Mouse (Mus musculus) MEL (cell line): ENCODE data around the gene Thada. TPM values are rescaled to one million over a fixed set of nuclear protein-coding genes. Genes with fewer than 3 reads are reported as not detected.

Source experiments
- DNase-seq: peaks from one replicate; pipeline ENCODE4 v3.0.0; 2011; ENCODE audit warnings: low read depth, low spot score
- H3K27ac ChIP-seq: 2 replicates; pipeline ENCODE4 v1.5.1; 2012; ENCODE audit warnings: low read depth, mild to moderate bottlenecking, control low read depth, low read length, moderate library complexity; ENCODE audit not compliant: control insufficient read depth
- H3K27me3 ChIP-seq, 2 experiments: fragments of 150-350 bp in 1 of 2; sonication (generic) in 1 of 2; 2 replicates each; pipeline ENCODE4 v1.6.1; 2012; ENCODE audit warnings: low read length in 2 of 2, mild to moderate bottlenecking in 2 of 2, improper control_type of control experiment in 1 of 2, moderate library complexity in 1 of 2; ENCODE audit not compliant: insufficient read depth in 2 of 2, control insufficient read depth in 1 of 2
- H3K36me3 ChIP-seq, 2 experiments: 2 replicates each; pipeline ENCODE4 v1.6.1; 2012 to 2014; ENCODE audit warnings: low read length in 2 of 2, improper control_type of control experiment in 1 of 2, inconsistent platforms in 1 of 2, mild to moderate bottlenecking in 1 of 2; ENCODE audit not compliant: insufficient read depth in 2 of 2, control insufficient read depth in 1 of 2
- H3K4me1 ChIP-seq, 2 experiments: fragments of 150-350 bp in 1 of 2; sonication (generic) in 1 of 2; 2 replicates each; pipeline ENCODE4 v1.6.1; 2012; ENCODE audit warnings: low read length in 2 of 2, improper control_type of control experiment in 1 of 2, mild to moderate bottlenecking in 1 of 2; ENCODE audit not compliant: insufficient read depth in 2 of 2, control insufficient read depth in 1 of 2
- H3K4me3 ChIP-seq, 2 experiments: fragments of 150-350 bp in 1 of 2; sonication (generic) in 1 of 2; 2 replicates each; pipeline ENCODE4 v1.5.1; 2012; ENCODE audit warnings: low read depth in 2 of 2, low read length in 2 of 2, mild to moderate bottlenecking in 2 of 2, moderate library complexity in 2 of 2, control low read depth in 1 of 2, improper control_type of control experiment in 1 of 2; ENCODE audit not compliant: control insufficient read depth in 1 of 2, insufficient read depth in 1 of 2
- H3K79me2 ChIP-seq: 2 replicates; pipeline ENCODE4 v1.6.1; 2012; ENCODE audit warnings: mild to moderate bottlenecking, low read length, moderate library complexity; ENCODE audit not compliant: control insufficient read depth, poor library complexity, insufficient read depth
- H3K9ac ChIP-seq: 2 replicates; pipeline ENCODE4 v1.6.1; 2012; ENCODE audit warnings: low read depth, mild to moderate bottlenecking, control low read depth, low read length, moderate library complexity; ENCODE audit not compliant: control insufficient read depth, poor library complexity, severe bottlenecking
- H3K9me3 ChIP-seq: fragments of 150-350 bp; sonication (generic); replicated peaks from 2 replicates; pipeline ENCODE4 v1.6.1; 2012; ENCODE audit warnings: mild to moderate bottlenecking, low read length, improper control_type of control experiment, moderate library complexity; ENCODE audit not compliant: insufficient read depth
- CHD1 ChIP-seq: IDR thresholded peaks from 2 replicates; pipeline ENCODE4 v1.6.1; 2012; ENCODE audit warnings: low read depth, mild to moderate bottlenecking, inconsistent platforms, low read length, improper control_type of control experiment
- CHD2 ChIP-seq: IDR thresholded peaks from 2 replicates; pipeline ENCODE4 v1.6.1; 2011; ENCODE audit warnings: low read length, improper control_type of control experiment
- GABPA ChIP-seq: IDR thresholded peaks from 2 replicates; pipeline ENCODE4 v1.6.1; 2012; ENCODE audit warnings: low read depth, mild to moderate bottlenecking, inconsistent platforms, low read length, improper control_type of control experiment, moderate library complexity
- JUND ChIP-seq: IDR thresholded peaks from 2 replicates; pipeline ENCODE4 v1.6.1; 2011; ENCODE audit warnings: low read depth, mild to moderate bottlenecking, improper control_type of control experiment, low read length
- MAX ChIP-seq: IDR thresholded peaks from 2 replicates; pipeline ENCODE4 v1.6.1; 2011; ENCODE audit warnings: low read length, improper control_type of control experiment
- MXI1 ChIP-seq: IDR thresholded peaks from 2 replicates; pipeline ENCODE4 v1.6.1; 2011; ENCODE audit warnings: mild to moderate bottlenecking, low read depth, low read length, improper control_type of control experiment
- MYB ChIP-seq: IDR thresholded peaks from 2 replicates; pipeline ENCODE4 v1.6.1; 2011; ENCODE audit warnings: mild to moderate bottlenecking, low read depth, low read length, improper control_type of control experiment
- MYC ChIP-seq: IDR thresholded peaks from 2 replicates; pipeline ENCODE4 v1.6.1; 2011; ENCODE audit warnings: low read depth, mild to moderate bottlenecking, low read length, improper control_type of control experiment, moderate library complexity
- NRF1 ChIP-seq: IDR thresholded peaks from 2 replicates; pipeline ENCODE4 v1.6.1; 2014; ENCODE audit warnings: low read depth, mild to moderate bottlenecking, inconsistent platforms, low read length, improper control_type of control experiment, moderate library complexity; ENCODE audit not compliant: poor library complexity, insufficient read depth, severe bottlenecking
- POLR2A ChIP-seq, 2 experiments: IDR thresholded peaks; 2 replicates each; pipeline ENCODE4 v1.6.1; 2011 to 2012; ENCODE audit warnings: low read length in 2 of 2, mild to moderate bottlenecking in 2 of 2, control low read depth in 1 of 2, improper control_type of control experiment in 1 of 2, low read depth in 1 of 2, moderate library complexity in 1 of 2; ENCODE audit not compliant: control insufficient read depth in 1 of 2, insufficient read depth in 1 of 2, poor library complexity in 1 of 2
- POLR2AphosphoS5 ChIP-seq: IDR thresholded peaks from 2 replicates; pipeline ENCODE4 v1.6.1; 2012; ENCODE audit warnings: low read depth, borderline replicate concordance, mild to moderate bottlenecking, inconsistent platforms, low read length, moderate library complexity, mixed read lengths
- RAD21 ChIP-seq: IDR thresholded peaks from 2 replicates; pipeline ENCODE4 v1.6.1; 2011; ENCODE audit warnings: mild to moderate bottlenecking, low read depth, low read length, improper control_type of control experiment
- RCOR1 ChIP-seq: IDR thresholded peaks from 2 replicates; pipeline ENCODE4 v1.6.1; 2012; ENCODE audit warnings: low read depth, mild to moderate bottlenecking, inconsistent platforms, low read length, improper control_type of control experiment
- SMC3 ChIP-seq: IDR thresholded peaks from 2 replicates; pipeline ENCODE4 v1.6.1; 2011; ENCODE audit warnings: low read depth, low read length, improper control_type of control experiment
- TBP ChIP-seq: IDR thresholded peaks from 2 replicates; pipeline ENCODE4 v1.8.0; 2011; ENCODE audit warnings: low read depth, low read length, improper control_type of control experiment
- USF1 ChIP-seq: IDR thresholded peaks from 2 replicates; pipeline ENCODE4 v1.6.1; 2014; ENCODE audit warnings: low read depth, mild to moderate bottlenecking, inconsistent platforms, low read length, improper control_type of control experiment, moderate library complexity
- ZC3H11A ChIP-seq: IDR thresholded peaks from 2 replicates; pipeline ENCODE4 v1.6.1; 2012; ENCODE audit warnings: low read depth, mild to moderate bottlenecking, inconsistent platforms, low read length, improper control_type of control experiment
- ZKSCAN1 ChIP-seq: IDR thresholded peaks from 2 replicates; pipeline ENCODE4 v1.6.1; 2012; ENCODE audit warnings: low read depth, mild to moderate bottlenecking, inconsistent platforms, low read length, improper control_type of control experiment, moderate library complexity
- ZMIZ1 ChIP-seq: IDR thresholded peaks from 2 replicates; pipeline ENCODE4 v1.6.1; 2012; ENCODE audit warnings: low read depth, mild to moderate bottlenecking, inconsistent platforms, low read length, improper control_type of control experiment, moderate library complexity
- ZNF384 ChIP-seq: IDR thresholded peaks from 2 replicates; pipeline ENCODE4 v1.6.1; 2012; ENCODE audit warnings: low read depth, mild to moderate bottlenecking, inconsistent platforms, low read length, improper control_type of control experiment
- polyA plus RNA-seq, 2 experiments: library from polyadenylated mRNA; stranded (reverse) in 1 of 2; unstranded in 1 of 2; fragments of >175 nt in 1 of 2; fragments of >200 nt in 1 of 2; gene quantifications; 2 replicates each; pipeline versions ENCODE4 v1.2.1 to v1.2.4; 2012; ENCODE audit warnings: low replicate concordance in 2 of 2, low read depth in 1 of 2; ENCODE audit not compliant: insufficient read length in 2 of 2, insufficient read depth in 1 of 2, missing spikeins in 1 of 2
- total RNA-seq: library from RNA; depleted of rRNA; stranded (reverse); fragments of 300-350 nt; gene quantifications from 2 replicates; pipeline ENCODE4 v1.2.3, GENCODE M21; 2012

The Thada gene
- total and polyA plus RNA-seq, 3 experiments, result 19.8 to 20.6 TPM; not detected in 1

- DNase-seq, result no peak
- Histone ChIP-seq H3K27ac (no peak overlapping the region), H3K4me1 (peaks cover 0 to 2% of the 10 kb centered on the region in 2 experiments; a peak in 1 of 4 replicates), H3K79me2 (no peaks in the 10 kb centered on the region), H3K36me3 (peaks cover 0 to 7% of the 10 kb centered on the region in 2 experiments; a peak in 2 of 4 replicates), H3K27me3 (no peaks in the 10 kb centered on the region), H3K9ac (no peak overlapping the region), H3K9me3 (no peaks in the 10 kb centered on the region)
- TF ChIP-seq RAD21, result no peak
- TF ChIP-seq, all 39 proteins: peak for 0
- H3K4me3 ChIP-seq, result no peak overlapping the region
Measured at GRCm38 (mm10) chr17:84376882-84377281, 89.1 kb downstream of the Thada start.

GRCm38 (mm10) chr17:84372411-84373045, 93.5 kb downstream of the Thada start:
- Histone ChIP-seq H3K4me1 (peaks cover 0 to 2% of the 10 kb centered on the region in 2 experiments; a peak in 1 of 4 replicates), H3K27me3 (no peaks in the 10 kb centered on the region), H3K9me3 (no peaks in the 10 kb centered on the region), H3K9ac (no peak overlapping the region), H3K4me3 (no peak overlapping the region), H3K27ac (no peak overlapping the region), H3K36me3 (peaks cover 0 to 6% of the 10 kb centered on the region in 2 experiments; a peak in 2 of 4 replicates), H3K79me2 (no peaks in the 10 kb centered on the region)
- TF ChIP-seq NRF1 (no peak), ZNF384 (no peak), USF1 (no peak), RAD21 (no peak), ZMIZ1 (no peak), MYB (no peak), ZKSCAN1 (no peak), JUND (no peak), MXI1 (no peak), ZC3H11A (no peak), CHD1 (no peak), TBP (no peak), RCOR1 (no peak)
- no peak for DNase-seq

DNA sequence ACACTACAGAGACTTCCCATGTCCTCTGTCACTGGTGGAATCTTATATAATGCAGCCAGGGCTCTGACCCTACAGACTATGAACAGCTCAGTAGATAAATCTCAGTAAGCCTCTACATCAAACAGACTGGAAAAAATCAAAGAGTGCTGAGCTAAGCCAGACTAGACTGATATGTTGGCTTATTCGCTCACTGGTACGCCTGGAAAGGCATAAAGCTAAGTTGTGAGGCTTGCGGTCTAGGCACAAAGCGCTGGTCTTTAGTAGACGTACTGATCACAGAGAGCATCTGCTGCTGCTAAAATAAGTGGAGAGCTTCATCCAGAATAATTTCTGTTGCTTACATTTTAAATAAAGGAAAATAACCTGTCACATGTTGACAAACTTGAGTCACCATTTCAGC, 95.6 kb downstream of the Thada start:
- Histone ChIP-seq H3K9me3 (no peaks in the 10 kb centered on the region), H3K27me3 (no peaks in the 10 kb centered on the region), H3K79me2 (no peaks in the 10 kb centered on the region), H3K36me3 (peaks cover 0 to 6% of the 10 kb centered on the region in 2 experiments; a peak in 2 of 4 replicates), H3K4me3 (no peak overlapping the region), H3K9ac (no peak overlapping the region), H3K27ac (no peak overlapping the region), H3K4me1 (no peaks in the 10 kb centered on the region)
- DNase-seq, result no peak
- no peak for TF ChIP-seq ZMIZ1
- TF ChIP-seq GABPA, result no peak
- no peak for TF ChIP-seq JUND
- no peak for TF ChIP-seq MYC
- TF ChIP-seq POLR2AphosphoS5, result no peak
- TF ChIP-seq SMC3, result no peak
- TF ChIP-seq CHD2, result no peak
- no peak for TF ChIP-seq MAX
- no peak for TF ChIP-seq POLR2A (IDR thresholded peaks at IDR 0.05; ENCODE audit: control insufficient read depth in 1 of 2, insufficient read depth in 1 of 2, low read depth in 1 of 2, low read length in 2 of 2, poor library complexity in 1 of 2)
